Mouse (Mus musculus) erythroblast, adult 5-6 weeks (primary cell): ENCODE measurements around the gene Coq7. TPM values are rescaled to one million over a fixed set of nuclear protein-coding genes. Genes with fewer than 3 reads are reported as not detected.

Experiments
- ATAC-seq: replicated peaks from 2 replicates; pipeline ENCODE4 v1.8.0; 2016; ENCODE audit warnings: moderate number of reproducible peaks, mild to moderate bottlenecking, moderate TSS enrichment, inconsistent platforms; ENCODE audit not compliant: poor library complexity, low FRiP score, severe bottlenecking
- total RNA-seq, 2 experiments: library from RNA; stranded (forward) in 1 of 2; stranded (reverse) in 1 of 2; fragments of 150-400 nt in 1 of 2; fragments of 200-764, 138-1000 nt in 1 of 2; gene quantifications; 2 replicates each; pipeline versions ENCODE4 v1.2.3 to v1.2.4; 2015 to 2017; ENCODE audit warnings: low replicate concordance in 2 of 2

Coq7 gene
- total RNA-seq, 2 experiments from 2014 or later = 5.3 to 8.5 TPM

DNA sequence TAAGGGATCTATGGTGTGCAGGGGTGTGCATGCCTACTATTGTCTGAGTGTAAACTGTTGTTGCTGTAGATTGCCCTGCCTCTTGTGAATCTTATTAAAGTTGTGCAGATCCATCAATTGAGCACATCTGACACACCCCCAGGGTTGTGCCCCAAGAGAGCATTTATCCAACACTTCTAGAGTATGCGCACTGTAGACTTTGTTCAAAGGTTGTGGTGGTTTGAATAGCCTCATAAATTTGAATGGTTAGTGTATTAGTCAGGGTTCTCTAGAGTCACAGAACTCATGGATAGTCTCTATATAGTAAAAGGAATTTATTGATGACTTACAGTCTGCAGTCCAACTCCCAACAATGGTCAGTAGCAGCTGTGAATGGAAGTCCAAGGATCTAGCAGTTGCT, 60.3 kb downstream of the Coq7 start:
- ATAC-seq = no peak

DNA sequence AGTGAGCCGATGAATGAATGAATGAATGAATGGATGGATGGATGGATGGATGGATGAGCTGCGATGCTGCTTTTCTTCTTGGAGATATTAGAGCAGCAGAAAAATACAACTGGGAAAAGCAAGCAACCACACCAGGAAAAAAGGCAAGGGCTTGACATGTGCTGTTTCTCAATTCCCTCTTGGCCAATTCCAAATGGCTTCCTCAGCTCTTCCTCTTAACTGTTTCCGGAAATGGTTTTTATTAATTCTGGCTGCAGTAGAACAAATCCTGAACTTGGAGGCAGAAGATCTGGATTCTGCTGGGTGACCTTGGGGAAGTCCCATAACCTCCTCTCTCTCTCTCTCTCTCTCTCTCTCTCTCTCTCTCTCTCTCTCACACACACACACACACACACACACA, 65.1 kb downstream of the Coq7 start:
- no peak for ATAC-seq

DNA sequence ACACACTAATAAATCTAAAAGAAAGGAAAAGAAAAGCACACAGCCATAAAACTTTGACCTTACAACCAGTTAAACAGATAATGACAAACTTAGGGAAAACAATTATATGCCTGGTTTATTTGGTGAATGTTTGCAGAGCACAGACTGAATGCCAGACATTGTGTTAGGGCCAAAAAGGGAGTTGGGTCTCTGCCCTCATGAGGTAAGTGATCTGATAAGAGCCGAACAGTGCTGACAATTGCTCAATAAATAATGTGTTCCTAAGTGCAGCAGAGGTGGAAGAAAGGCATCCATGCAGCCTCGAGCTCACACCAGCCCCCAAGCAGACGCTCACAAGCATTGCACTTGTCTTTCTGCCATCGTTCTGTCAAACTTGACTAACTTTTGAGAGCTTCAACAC, 68.7 kb downstream of the Coq7 start:
- no peak for ATAC-seq

DNA sequence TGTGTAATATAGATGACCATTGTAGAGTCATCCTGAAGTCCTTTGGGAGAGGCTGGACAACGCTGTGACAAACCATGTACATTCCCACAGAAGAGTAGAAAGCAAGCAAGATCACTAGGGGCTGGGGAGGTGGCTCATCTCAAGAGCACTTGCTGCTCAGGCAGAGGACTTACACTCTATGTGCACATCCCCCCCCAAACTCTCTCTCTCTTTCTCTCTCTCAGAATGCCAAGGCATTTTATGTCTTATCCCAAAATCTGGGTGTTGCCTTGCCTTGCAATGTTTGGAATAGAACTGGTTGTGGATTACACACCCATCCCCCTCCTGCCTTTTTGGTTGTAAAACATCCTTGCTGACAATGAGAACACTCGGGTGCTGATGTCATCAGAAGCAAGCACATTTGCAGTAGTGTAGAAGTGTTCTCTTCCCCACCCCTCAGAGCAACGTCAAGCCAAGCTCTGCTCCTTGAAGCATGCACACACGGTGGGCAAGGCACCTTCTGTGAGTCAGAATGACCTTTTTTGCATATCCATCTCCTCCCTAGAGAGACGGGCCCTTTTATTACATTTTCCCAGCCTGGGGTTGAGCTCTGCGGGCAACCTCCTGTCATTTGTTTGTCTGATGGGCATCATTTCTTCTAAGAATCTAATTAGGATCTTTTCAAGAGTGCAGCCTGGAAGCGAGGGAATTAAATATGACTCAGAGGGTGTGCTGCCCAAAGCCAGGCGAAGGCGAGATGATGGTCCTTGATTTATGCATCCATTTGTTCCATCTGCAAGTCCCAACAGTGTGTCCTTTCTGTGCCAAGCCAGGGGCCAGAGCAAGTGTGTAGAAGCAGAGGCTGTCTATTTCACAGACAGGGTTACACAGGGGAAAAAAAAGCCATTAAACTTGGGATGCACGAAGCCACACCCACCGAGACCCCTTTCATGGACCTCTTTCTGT, 70.1 kb downstream of the Coq7 start:
- no peak for ATAC-seq

DNA sequence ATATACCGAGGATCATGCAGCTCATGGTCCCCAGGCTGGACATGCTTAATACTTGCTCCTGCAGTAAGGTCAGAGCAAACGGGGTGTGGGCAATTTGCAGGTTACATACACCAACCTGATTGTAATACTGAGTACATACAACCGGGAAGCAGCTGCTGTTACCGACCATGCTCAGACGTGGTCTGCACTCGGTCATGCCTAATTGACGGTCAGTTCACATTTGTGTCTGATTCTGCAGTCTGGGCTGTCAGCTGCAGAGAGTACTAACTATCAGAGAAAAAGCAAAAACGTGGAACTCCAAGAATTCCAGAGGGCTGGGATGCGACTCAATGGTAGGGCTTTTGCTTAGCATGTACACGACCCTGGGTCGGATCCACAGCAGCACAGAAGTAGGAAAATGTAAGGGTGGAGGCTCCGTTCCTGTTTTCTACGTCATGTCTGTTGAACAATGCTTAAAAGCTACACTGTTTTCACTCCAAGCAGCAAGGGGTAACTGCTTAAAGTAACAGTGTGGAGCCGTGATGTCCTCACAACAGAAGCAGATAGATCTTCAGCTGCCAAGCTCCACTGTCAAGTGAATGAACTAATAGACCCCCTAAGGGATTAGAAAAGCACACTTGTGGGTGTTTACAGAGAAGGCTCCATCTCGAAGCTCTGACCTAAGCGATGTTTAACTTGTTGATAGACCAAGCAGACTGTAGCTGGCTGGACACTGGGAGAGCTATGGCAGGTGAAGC, 71.6 kb downstream of the Coq7 start:
- ATAC-seq = no peak

Other genes starting within 250 kb of the Coq7 start
- not detected in 2 replicates for gene Syt17, start 85.1 kb downstream of the Coq7 start, total RNA-seq (2015; ENCODE audit: low replicate concordance)
- gene Syt17, start 85.1 kb downstream of the Coq7 start, total RNA-seq (2017; ENCODE audit: low replicate concordance) = not detected in 2 replicates
- gene Itpripl2, start 41.4 kb downstream of the Coq7 start, total RNA-seq (2015; ENCODE audit: low replicate concordance) = 5.0 and 5.6 TPM in 2 replicates
- gene Itpripl2, start 41.4 kb downstream of the Coq7 start, total RNA-seq (2017; ENCODE audit: low replicate concordance) = 5.5 and 6.6 TPM in 2 replicates
- gene Tmc7, start 51.4 kb upstream of the Coq7 start, total RNA-seq (2015; ENCODE audit: low replicate concordance) = not detected in 2 replicates
- 0.14 TPM in 1 of 2 replicates, not detected in the other for gene Tmc7, start 51.4 kb upstream of the Coq7 start, total RNA-seq (2017; ENCODE audit: low replicate concordance)
- gene Tmc5, start 63.9 kb upstream of the Coq7 start, total RNA-seq (2015; ENCODE audit: low replicate concordance) = not detected in 2 replicates
- gene Tmc5, start 63.9 kb upstream of the Coq7 start, total RNA-seq (2017; ENCODE audit: low replicate concordance) = not detected in 2 replicates
- 17.1 and 23.0 TPM in 2 replicates for gene Gde1, start 172.4 kb upstream of the Coq7 start, total RNA-seq (2015; ENCODE audit: low replicate concordance)
- 11.6 and 19.3 TPM in 2 replicates for gene Gde1, start 172.4 kb upstream of the Coq7 start, total RNA-seq (2017; ENCODE audit: low replicate concordance)
- gene Ccp110, start 179.2 kb upstream of the Coq7 start, total RNA-seq (2015; ENCODE audit: low replicate concordance) = 18.3 and 25.1 TPM in 2 replicates
- gene Ccp110, start 179.2 kb upstream of the Coq7 start, total RNA-seq (2017; ENCODE audit: low replicate concordance) = 20.1 and 27.7 TPM in 2 replicates
- 18.1 and 21.1 TPM in 2 replicates for gene Vps35l, start 206.9 kb upstream of the Coq7 start, total RNA-seq (2015; ENCODE audit: low replicate concordance)
- gene Vps35l, start 206.9 kb upstream of the Coq7 start, total RNA-seq (2017; ENCODE audit: low replicate concordance) = 28.6 and 32.9 TPM in 2 replicates